Mouse (Mus musculus): ENCODE results near the gene Abi3bp. TPM values are rescaled to one million over a fixed set of nuclear protein-coding genes. Genes with fewer than 3 reads are reported as not detected.

The Abi3bp gene
- polyA plus RNA-seq, 1 experiment from 2014 or later = 0.55 TPM

DNA sequence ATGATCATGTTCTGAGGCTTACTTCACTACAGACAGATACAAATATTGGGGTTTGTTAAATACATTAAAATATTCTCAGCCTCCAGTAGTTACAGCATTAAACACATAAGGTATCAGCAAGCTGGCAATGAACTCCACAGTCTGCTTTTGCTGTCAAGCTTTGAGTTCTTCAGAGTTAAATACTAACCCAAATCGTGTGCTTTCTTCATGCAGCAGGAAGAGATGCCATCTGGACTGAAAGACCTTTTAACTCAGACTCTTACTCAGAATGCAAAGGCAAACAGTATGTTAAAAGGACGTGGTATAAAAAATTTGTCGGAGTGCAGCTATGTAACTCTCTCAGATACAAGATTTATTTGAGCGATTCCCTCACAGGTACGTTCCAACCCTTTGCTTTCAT lies 209.1 kb downstream of the Abi3bp start:
- no peaks in the 10 kb centered on the region for H3K27me3 ChIP-seq (ENCODE audit: control insufficient read depth, insufficient read depth, low read length)
- WGBS = 92% methylated on average over 5 of the region's 5 CpGs
- no peak for DNase-seq (ENCODE audit: low spot score)
- H3K9ac ChIP-seq (ENCODE audit: low read length) = no peak overlapping the region
- H3K27ac ChIP-seq (ENCODE audit: low read depth, low read length) = no peak overlapping the region
- H3K4me3 ChIP-seq (ENCODE audit: low read depth, low read length) = no peak overlapping the region
- no peaks in the 10 kb centered on the region for H3K4me1 ChIP-seq (replicated peaks; ENCODE audit: control insufficient read depth, insufficient read depth, low read length)
- H3K36me3 ChIP-seq (ENCODE audit: control insufficient read depth, insufficient read depth, low read length) = peaks cover 4% of the 10 kb centered on the region; the same call in 1 of the 2 replicates
- no peak overlapping the region for H3K4me2 ChIP-seq (ENCODE audit: low read depth, low read length, severe bottlenecking)
- ATAC-seq (replicated peaks; ENCODE audit: low FRiP score) = no peak
- H3K9me3 ChIP-seq (ENCODE audit: control insufficient read depth, low read length) = no peaks in the 10 kb centered on the region

GRCm38 (mm10) chr16:56690715-56691114 lies 213.0 kb downstream of the Abi3bp start:
- Histone ChIP-seq H3K4me3 (ENCODE audit: low read depth, low read length) (no peak overlapping the region), H3K9ac (ENCODE audit: low read length) (no peak overlapping the region), H3K36me3 (ENCODE audit: control insufficient read depth, insufficient read depth, low read length) (peaks cover 4% of the 10 kb centered on the region; the same call in 1 of the 2 replicates), H3K27ac (ENCODE audit: low read depth, low read length) (no peak overlapping the region), H3K27me3 (ENCODE audit: control insufficient read depth, insufficient read depth, low read length) (no peaks in the 10 kb centered on the region), H3K4me2 (ENCODE audit: low read depth, low read length, severe bottlenecking) (no peak overlapping the region), H3K9me3 (ENCODE audit: control insufficient read depth, low read length) (no peaks in the 10 kb centered on the region), H3K4me1 (replicated peaks; ENCODE audit: control insufficient read depth, insufficient read depth, low read length) (no peaks in the 10 kb centered on the region)
- no peak for DNase-seq (ENCODE audit: low spot score)
- 96% methylated on average over 7 of the region's 7 CpGs for WGBS
- no peak for ATAC-seq (replicated peaks; ENCODE audit: low FRiP score)

- Histone ChIP-seq H3K4me1 (replicated peaks; ENCODE audit: control insufficient read depth, insufficient read depth, low read length) (no peaks in the 10 kb centered on the region), H3K9ac (ENCODE audit: low read length) (no peak overlapping the region), H3K27ac (ENCODE audit: low read depth, low read length) (no peak overlapping the region), H3K4me3 (ENCODE audit: low read depth, low read length) (no peak overlapping the region), H3K4me2 (ENCODE audit: low read depth, low read length, severe bottlenecking) (no peak overlapping the region), H3K27me3 (ENCODE audit: control insufficient read depth, insufficient read depth, low read length) (no peaks in the 10 kb centered on the region), H3K9me3 (ENCODE audit: control insufficient read depth, low read length) (no peaks in the 10 kb centered on the region), H3K36me3 (ENCODE audit: control insufficient read depth, insufficient read depth, low read length) (peaks cover 3% of the 10 kb centered on the region; the same call in 1 of the 2 replicates)
- no peak for ATAC-seq (replicated peaks; ENCODE audit: low FRiP score)
- 85% methylated on average over 2 of the region's 2 CpGs for WGBS
- no peak for DNase-seq (ENCODE audit: low spot score)
Measured at GRCm38 (mm10) chr16:56696448-56696847, 218.8 kb downstream of the Abi3bp start.

GRCm38 (mm10) chr16:56700898-56701297 lies 223.2 kb downstream of the Abi3bp start:
- Histone ChIP-seq H3K27me3 (ENCODE audit: control insufficient read depth, insufficient read depth, low read length) (no peaks in the 10 kb centered on the region), H3K9me3 (ENCODE audit: control insufficient read depth, low read length) (no peaks in the 10 kb centered on the region), H3K4me3 (ENCODE audit: low read depth, low read length) (no peak overlapping the region), H3K27ac (ENCODE audit: low read depth, low read length) (no peak overlapping the region), H3K4me1 (replicated peaks; ENCODE audit: control insufficient read depth, insufficient read depth, low read length) (no peaks in the 10 kb centered on the region), H3K4me2 (ENCODE audit: low read depth, low read length, severe bottlenecking) (no peak overlapping the region), H3K36me3 (ENCODE audit: control insufficient read depth, insufficient read depth, low read length) (peaks cover 3% of the 10 kb centered on the region; the same call in 1 of the 2 replicates), H3K9ac (ENCODE audit: low read length) (no peak overlapping the region)
- DNase-seq (ENCODE audit: low spot score) (no peak), ATAC-seq (replicated peaks; ENCODE audit: low FRiP score) (no peak)
- 95% methylated on average over 3 of the region's 3 CpGs for WGBS

GRCm38 (mm10) chr16:56705731-56706130 lies 228.1 kb downstream of the Abi3bp start:
- H3K9me3 ChIP-seq (ENCODE audit: control insufficient read depth, low read length) = no peaks in the 10 kb centered on the region
- no peak overlapping the region for H3K4me3 ChIP-seq (ENCODE audit: low read depth, low read length)
- DNase-seq (ENCODE audit: low spot score) (no peak), ATAC-seq (replicated peaks; ENCODE audit: low FRiP score) (no peak)
- WGBS = 89% methylated on average over 3 of the region's 3 CpGs
- H3K9ac ChIP-seq (ENCODE audit: low read length) = no peak overlapping the region
- no peaks in the 10 kb centered on the region for H3K27me3 ChIP-seq (ENCODE audit: control insufficient read depth, insufficient read depth, low read length)
- H3K27ac ChIP-seq (ENCODE audit: low read depth, low read length) = no peak overlapping the region
- H3K4me2 ChIP-seq (ENCODE audit: low read depth, low read length, severe bottlenecking) = no peak overlapping the region
- H3K4me1 ChIP-seq (replicated peaks; ENCODE audit: control insufficient read depth, insufficient read depth, low read length) = no peaks in the 10 kb centered on the region
- H3K36me3 ChIP-seq (ENCODE audit: control insufficient read depth, insufficient read depth, low read length) = peaks cover 5% of the 10 kb centered on the region; the same call in 1 of the 2 replicates

- Histone ChIP-seq H3K4me3 (ENCODE audit: low read depth, low read length) (no peak overlapping the region), H3K4me2 (ENCODE audit: low read depth, low read length, severe bottlenecking) (no peak overlapping the region)
Measured at GRCm38 (mm10) chr16:56710071-56710470, 232.4 kb downstream of the Abi3bp start.

GRCm38 (mm10) chr16:56715608-56716007 lies 237.9 kb downstream of the Abi3bp start:
- 83% methylated on average over 3 of the region's 3 CpGs for WGBS
- Histone ChIP-seq H3K4me3 (ENCODE audit: low read depth, low read length) (0 out of 2 replicates have a peak overlapping the region, but pooled peaks have one; percentile 78), H3K4me1 (replicated peaks; ENCODE audit: control insufficient read depth, insufficient read depth, low read length) (peaks cover 6% of the 10 kb centered on the region; the same call in 1 of the 2 replicates), H3K27me3 (ENCODE audit: control insufficient read depth, insufficient read depth, low read length) (no peaks in the 10 kb centered on the region), H3K9me3 (ENCODE audit: control insufficient read depth, low read length) (no peaks in the 10 kb centered on the region), H3K9ac (ENCODE audit: low read length) (no peak overlapping the region; the same call in 1 of the 2 replicates), H3K4me2 (ENCODE audit: low read depth, low read length, severe bottlenecking) (peak overlapping the region; percentile 61), H3K27ac (ENCODE audit: low read depth, low read length) (no peak overlapping the region), H3K36me3 (ENCODE audit: control insufficient read depth, insufficient read depth, low read length) (no peaks in the 10 kb centered on the region; the same call in 1 of the 2 replicates)
- ATAC-seq (replicated peaks; ENCODE audit: low FRiP score) (no peak), DNase-seq (ENCODE audit: low spot score) (no peak)

More at GRCm38 (mm10) chr16:56710071-56710470, 232.4 kb downstream of the Abi3bp start:
- H3K9ac ChIP-seq (ENCODE audit: low read length) = no peak overlapping the region
- DNase-seq (ENCODE audit: low spot score) (no peak), ATAC-seq (replicated peaks; ENCODE audit: low FRiP score) (no peak)
- H3K27ac ChIP-seq (ENCODE audit: low read depth, low read length) = no peak overlapping the region
- H3K9me3 ChIP-seq (ENCODE audit: control insufficient read depth, low read length) = no peaks in the 10 kb centered on the region
- H3K36me3 ChIP-seq (ENCODE audit: control insufficient read depth, insufficient read depth, low read length) = peaks cover 5% of the 10 kb centered on the region; the same call in 1 of the 2 replicates
- no peaks in the 10 kb centered on the region for H3K27me3 ChIP-seq (ENCODE audit: control insufficient read depth, insufficient read depth, low read length)
- WGBS = 94% methylated on average over 3 of the region's 3 CpGs
- H3K4me1 ChIP-seq (replicated peaks; ENCODE audit: control insufficient read depth, insufficient read depth, low read length) = no peaks in the 10 kb centered on the region

DNA sequence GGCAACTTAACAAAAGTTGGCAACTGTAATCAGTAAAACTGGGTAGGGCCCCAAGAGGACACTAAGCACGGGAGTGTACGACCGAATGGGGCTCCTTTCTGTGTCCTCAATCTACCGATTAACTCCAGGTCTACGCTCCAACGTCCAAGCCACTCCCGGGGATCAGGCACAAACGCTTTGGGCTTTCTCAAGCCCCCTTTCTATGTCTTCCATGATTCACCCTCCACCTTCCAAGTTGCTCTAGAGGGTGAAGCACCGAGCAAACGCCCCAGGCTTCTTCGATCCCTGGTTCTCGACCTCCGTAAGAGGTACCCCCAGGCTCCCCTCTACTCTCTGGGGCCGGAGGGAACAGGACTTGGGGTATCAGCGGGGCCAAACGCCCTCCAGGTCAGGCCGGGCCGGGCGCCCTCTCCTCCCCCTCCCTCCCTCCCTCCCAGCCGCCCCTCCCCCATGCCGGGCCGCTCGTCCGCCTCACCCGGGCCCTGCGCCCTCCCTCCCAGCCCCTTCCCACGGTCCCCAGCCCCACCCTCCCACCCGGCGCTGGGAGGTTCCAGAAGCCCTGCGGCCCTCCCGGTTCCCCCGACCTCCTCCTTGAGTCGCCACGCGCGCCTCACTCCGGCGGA lies 239.0 kb downstream of the Abi3bp start:
- Histone ChIP-seq H3K9ac (ENCODE audit: low read length) (peak overlapping the region; percentile 89), H3K36me3 (ENCODE audit: control insufficient read depth, insufficient read depth, low read length) (no peaks in the 10 kb centered on the region; the same call in 1 of the 2 replicates), H3K4me2 (ENCODE audit: low read depth, low read length, severe bottlenecking) (peak overlapping the region; percentile 61), H3K27ac (ENCODE audit: low read depth, low read length) (peak overlapping the region; percentile 98), H3K27me3 (ENCODE audit: control insufficient read depth, insufficient read depth, low read length) (no peaks in the 10 kb centered on the region), H3K4me3 (ENCODE audit: low read depth, low read length) (peak overlapping the region; percentile 78), H3K4me1 (replicated peaks; ENCODE audit: control insufficient read depth, insufficient read depth, low read length) (peaks cover 6% of the 10 kb centered on the region; the same call in 1 of the 2 replicates), H3K9me3 (ENCODE audit: control insufficient read depth, low read length) (no peaks in the 10 kb centered on the region)
- WGBS = under 1% methylated on average over 30 of the region's 38 CpGs
- ATAC-seq (replicated peaks; ENCODE audit: low FRiP score) (peak; percentile 79; the same call in 1 of the 2 replicates), DNase-seq (ENCODE audit: low spot score) (peak; percentile 90)
